Mouse (Mus musculus): ENCODE measurements around the gene Gm21992. TPM values are rescaled to one million over a fixed set of nuclear protein-coding genes. Genes with fewer than 3 reads are reported as not detected.
"Not testable (repeated sequence)": the region's sequence is repeated elsewhere in the genome, so short reads cannot be mapped to it uniquely, and the experiment has no call there.

Gene Gm21992
- polyA plus RNA-seq, 1 experiment from 2014 or later, result 20.9 TPM

DNA sequence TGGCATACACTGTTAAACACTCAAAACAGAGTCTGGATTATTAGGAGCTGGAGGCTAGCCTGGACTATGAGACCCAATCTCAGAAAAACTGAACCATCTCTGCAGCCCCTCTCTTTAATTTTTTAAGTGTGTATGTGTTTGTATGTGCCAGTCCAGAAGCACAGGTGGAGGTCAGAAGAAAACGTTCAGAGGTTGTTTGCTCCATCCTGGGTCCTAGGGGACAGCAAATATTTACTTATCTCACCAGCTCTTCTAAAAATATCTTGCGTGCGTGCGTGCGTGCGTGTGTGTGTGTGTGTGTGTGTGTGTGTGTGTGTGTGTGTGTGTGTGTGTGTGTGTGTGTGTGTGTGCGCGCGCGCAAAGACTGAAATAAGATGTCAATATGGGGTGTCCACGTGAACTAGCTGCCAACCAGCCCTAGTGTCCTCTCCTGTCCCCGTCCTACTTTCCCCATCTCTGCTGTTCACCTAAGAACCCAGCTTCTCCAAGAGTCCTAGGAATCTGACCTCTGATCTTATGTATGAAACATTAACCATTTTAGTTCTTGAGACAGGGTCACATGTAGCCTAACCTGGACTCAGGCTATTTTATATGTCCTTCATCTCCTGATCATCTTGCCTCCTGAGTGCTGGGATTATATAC is 43.8 kb downstream of the Gm21992 start:
- no peaks in the 10 kb centered on the region for H3K4me1 ChIP-seq (ENCODE audit: control insufficient read depth in 2 of 2, insufficient read depth in 2 of 2, low read length in 2 of 2)
- peaks cover 98% of the 10 kb centered on the region for H3K36me3 ChIP-seq (ENCODE audit: control insufficient read depth, insufficient read depth, low read length)
- H3K4me3 ChIP-seq (ENCODE audit: control insufficient read depth in 1 of 2, insufficient read depth in 1 of 2, low read depth in 1 of 2, low read length in 2 of 2), result no peak overlapping the region
- H3K27ac ChIP-seq (replicated peaks in 1 of 2; ENCODE audit: control insufficient read depth in 1 of 2, insufficient read depth in 1 of 2, low read depth in 2 of 2, low read length in 2 of 2), result no peak overlapping the region
- no peak overlapping the region for H3K4me2 ChIP-seq (ENCODE audit: low read length)
- no peak for ATAC-seq (ENCODE audit: insufficient number of reproducible peaks, insufficient read depth, low FRiP score, low read depth)
- WGBS, result 67% methylated on average over 12 of the region's 12 CpGs
- H3K9me3 ChIP-seq (ENCODE audit: control insufficient read depth, low read length), result no peaks in the 10 kb centered on the region
- no peak overlapping the region for H3K9ac ChIP-seq (ENCODE audit: low read length)
- no peaks in the 10 kb centered on the region for H3K27me3 ChIP-seq (ENCODE audit: control insufficient read depth, insufficient read depth, low read length)

- Histone ChIP-seq H3K27ac (replicated peaks in 1 of 2; ENCODE audit: control insufficient read depth in 1 of 2, insufficient read depth in 1 of 2, low read depth in 2 of 2, low read length in 2 of 2) (no peak overlapping the region), H3K9ac (ENCODE audit: low read length) (no peak overlapping the region), H3K4me3 (ENCODE audit: control insufficient read depth in 1 of 2, insufficient read depth in 1 of 2, low read depth in 1 of 2, low read length in 2 of 2) (no peak overlapping the region), H3K4me1 (ENCODE audit: control insufficient read depth in 2 of 2, insufficient read depth in 2 of 2, low read length in 2 of 2) (peaks cover under 1 to 13% of the 10 kb centered on the region in 2 experiments), H3K27me3 (ENCODE audit: control insufficient read depth, insufficient read depth, low read length) (no peaks in the 10 kb centered on the region), H3K4me2 (ENCODE audit: low read length) (no peak overlapping the region), H3K36me3 (ENCODE audit: control insufficient read depth, insufficient read depth, low read length) (peaks cover 88% of the 10 kb centered on the region), H3K9me3 (ENCODE audit: control insufficient read depth, low read length) (no peaks in the 10 kb centered on the region)
- WGBS, result 59% methylated on average over 1 of the region's 1 CpGs
- ATAC-seq (ENCODE audit: insufficient number of reproducible peaks, insufficient read depth, low FRiP score, low read depth), result no peak
Observed at GRCm38 (mm10) chr19:4762876-4763275, 48.5 kb downstream of the Gm21992 start.

- not testable (repeated sequence) for H3K4me2 ChIP-seq (ENCODE audit: low read length); H3K4me3 ChIP-seq (ENCODE audit: control insufficient read depth in 1 of 2, insufficient read depth in 1 of 2, low read depth in 1 of 2, low read length in 2 of 2); H3K9me3 ChIP-seq (ENCODE audit: control insufficient read depth, low read length); H3K9ac ChIP-seq (ENCODE audit: low read length); H3K27me3 ChIP-seq (ENCODE audit: control insufficient read depth, insufficient read depth, low read length); H3K27ac ChIP-seq (replicated peaks in 1 of 2; ENCODE audit: control insufficient read depth in 1 of 2, insufficient read depth in 1 of 2, low read depth in 2 of 2, low read length in 2 of 2); ATAC-seq (ENCODE audit: insufficient number of reproducible peaks, insufficient read depth, low FRiP score, low read depth)
- peaks cover 5 to 18% of the 10 kb centered on the region in 2 experiments for H3K4me1 ChIP-seq (ENCODE audit: control insufficient read depth in 2 of 2, insufficient read depth in 2 of 2, low read length in 2 of 2)
- WGBS, result 86% methylated on average over 8 of the region's 8 CpGs
- peaks cover 71% of the 10 kb centered on the region for H3K36me3 ChIP-seq (ENCODE audit: control insufficient read depth, insufficient read depth, low read length)
Observed at GRCm38 (mm10) chr19:4760544-4760943, 50.9 kb downstream of the Gm21992 start.

- no peak for ATAC-seq (ENCODE audit: insufficient number of reproducible peaks, insufficient read depth, low FRiP score, low read depth)
Observed at GRCm38 (mm10) chr19:4756921-4757320, 54.5 kb downstream of the Gm21992 start.

GRCm38 (mm10) chr19:4756193-4756911 is 55.1 kb downstream of the Gm21992 start, which contains the start of gene Rbm4b:
TSS of gene Rbm4b (plus strand) at chr19:4756497.
- H3K9ac ChIP-seq (ENCODE audit: low read length), result peak within 1 kb of the TSS; percentile 79
- under 1% methylated on average over 65 of the region's 65 CpGs for WGBS

More at GRCm38 (mm10) chr19:4756921-4757320, 54.5 kb downstream of the Gm21992 start:
- 5% methylated on average over 9 of the region's 9 CpGs for WGBS
- peak overlapping the region; percentile 84 to 90 for H3K27ac ChIP-seq (replicated peaks in 1 of 2; ENCODE audit: control insufficient read depth in 1 of 2, insufficient read depth in 1 of 2, low read depth in 2 of 2, low read length in 2 of 2)
- peak overlapping the region; percentile 79 for H3K9ac ChIP-seq (ENCODE audit: low read length)
- H3K36me3 ChIP-seq (ENCODE audit: control insufficient read depth, insufficient read depth, low read length), result peaks cover 35% of the 10 kb centered on the region
- H3K27me3 ChIP-seq (ENCODE audit: control insufficient read depth, insufficient read depth, low read length), result no peaks in the 10 kb centered on the region
- peak overlapping the region; percentile 87 for H3K4me2 ChIP-seq (ENCODE audit: low read length)
- H3K9me3 ChIP-seq (ENCODE audit: control insufficient read depth, low read length), result no peaks in the 10 kb centered on the region
- H3K4me1 ChIP-seq (ENCODE audit: control insufficient read depth in 2 of 2, insufficient read depth in 2 of 2, low read length in 2 of 2), result peaks cover 5 to 21% of the 10 kb centered on the region in 2 experiments
- peak overlapping the region; percentile 68 for H3K4me3 ChIP-seq (ENCODE audit: control insufficient read depth in 1 of 2, insufficient read depth in 1 of 2, low read depth in 1 of 2, low read length in 2 of 2)

GRCm38 (mm10) chr19:4755565-4756192 is 55.7 kb downstream of the Gm21992 start:
- H3K27ac ChIP-seq (replicated peaks in 1 of 2; ENCODE audit: control insufficient read depth in 1 of 2, insufficient read depth in 1 of 2, low read depth in 2 of 2, low read length in 2 of 2), result peak overlapping the region; percentile 68 to 90
- peak overlapping the region; percentile 68 for H3K4me3 ChIP-seq (ENCODE audit: control insufficient read depth in 1 of 2, insufficient read depth in 1 of 2, low read depth in 1 of 2, low read length in 2 of 2)
- peak overlapping the region; percentile 87 for H3K4me2 ChIP-seq (ENCODE audit: low read length)
- no peaks in the 10 kb centered on the region for H3K9me3 ChIP-seq (ENCODE audit: control insufficient read depth, low read length)
- ATAC-seq (ENCODE audit: insufficient number of reproducible peaks, insufficient read depth, low FRiP score, low read depth), result peak; percentile 52
- H3K27me3 ChIP-seq (ENCODE audit: control insufficient read depth, insufficient read depth, low read length), result no peaks in the 10 kb centered on the region
- peak overlapping the region; percentile 59 for H3K9ac ChIP-seq (ENCODE audit: low read length)
- WGBS, result under 1% methylated on average over 10 of the region's 10 CpGs
- H3K4me1 ChIP-seq (ENCODE audit: control insufficient read depth in 2 of 2, insufficient read depth in 2 of 2, low read length in 2 of 2), result peaks cover 5 to 21% of the 10 kb centered on the region in 2 experiments
- peaks cover 23% of the 10 kb centered on the region for H3K36me3 ChIP-seq (ENCODE audit: control insufficient read depth, insufficient read depth, low read length)

More at GRCm38 (mm10) chr19:4756193-4756911, 55.1 kb downstream of the Gm21992 start, which contains the start of gene Rbm4b:
- Histone ChIP-seq H3K27ac (replicated peaks in 1 of 2; ENCODE audit: control insufficient read depth in 1 of 2, insufficient read depth in 1 of 2, low read depth in 2 of 2, low read length in 2 of 2) (peak within 1 kb of the TSS; percentile 84 to 90), H3K4me3 (ENCODE audit: control insufficient read depth in 1 of 2, insufficient read depth in 1 of 2, low read depth in 1 of 2, low read length in 2 of 2) (peak within 1 kb of the TSS; percentile 68), H3K27me3 (ENCODE audit: control insufficient read depth, insufficient read depth, low read length) (no peaks in the 10 kb centered on the region), H3K36me3 (ENCODE audit: control insufficient read depth, insufficient read depth, low read length) (peaks cover 30% of the 10 kb centered on the region), H3K4me1 (ENCODE audit: control insufficient read depth in 2 of 2, insufficient read depth in 2 of 2, low read length in 2 of 2) (peaks cover 5 to 21% of the 10 kb centered on the region in 2 experiments), H3K4me2 (ENCODE audit: low read length) (peak within 1 kb of the TSS; percentile 87), H3K9me3 (ENCODE audit: control insufficient read depth, low read length) (no peaks in the 10 kb centered on the region)
- peak; percentile 97 for ATAC-seq (ENCODE audit: insufficient number of reproducible peaks, insufficient read depth, low FRiP score, low read depth)

DNA sequence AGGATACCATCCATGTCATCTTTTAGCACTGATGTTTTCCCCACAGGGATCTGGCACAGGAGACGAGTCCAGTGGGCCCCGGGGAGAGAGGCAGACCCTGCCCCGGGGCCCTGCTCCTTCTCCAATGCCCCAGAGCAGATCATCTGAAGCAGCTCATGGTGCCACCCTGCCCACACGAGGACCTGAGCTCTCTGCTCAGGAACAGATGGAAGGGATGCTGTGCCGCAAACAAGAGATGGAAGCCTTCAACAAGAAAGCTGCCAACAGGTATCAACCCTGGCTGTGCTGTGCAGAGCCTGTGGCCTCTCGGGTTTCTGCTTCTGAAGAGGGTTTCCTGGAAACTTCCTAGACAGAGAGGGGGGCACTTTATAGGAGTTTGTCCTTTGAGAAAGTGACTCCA is 61.4 kb downstream of the Gm21992 start:
- H3K9ac ChIP-seq (ENCODE audit: low read length), result no peak overlapping the region
- ATAC-seq (ENCODE audit: insufficient number of reproducible peaks, insufficient read depth, low FRiP score, low read depth), result no peak
- no peak overlapping the region for H3K4me3 ChIP-seq (ENCODE audit: control insufficient read depth in 1 of 2, insufficient read depth in 1 of 2, low read depth in 1 of 2, low read length in 2 of 2)
- no peak overlapping the region for H3K4me2 ChIP-seq (ENCODE audit: low read length)
- no peaks in the 10 kb centered on the region for H3K27me3 ChIP-seq (ENCODE audit: control insufficient read depth, insufficient read depth, low read length)
- WGBS, result 76% methylated on average over 6 of the region's 6 CpGs
- no peaks in the 10 kb centered on the region for H3K36me3 ChIP-seq (ENCODE audit: control insufficient read depth, insufficient read depth, low read length)
- no peak overlapping the region for H3K27ac ChIP-seq (replicated peaks in 1 of 2; ENCODE audit: control insufficient read depth in 1 of 2, insufficient read depth in 1 of 2, low read depth in 2 of 2, low read length in 2 of 2)
- H3K9me3 ChIP-seq (ENCODE audit: control insufficient read depth, low read length), result no peaks in the 10 kb centered on the region
- H3K4me1 ChIP-seq (ENCODE audit: control insufficient read depth in 2 of 2, insufficient read depth in 2 of 2, low read length in 2 of 2), result peaks cover 0 to 5% of the 10 kb centered on the region in 2 experiments; a peak in 2 of 4 replicates

Measured in heart, embryonic 14.5 days (tissue).